Mouse (Mus musculus) brain, embryonic 14.5 days (tissue): Measurements from ENCODE around the gene Cks2.

ENCODE experiments used
- CTCF ChIP-seq: fragments of 200-500 bp; IDR thresholded peaks from 2 replicates; pipeline ENCODE4 v1.5.1; 2012; ENCODE audit warnings: inconsistent platforms, mild to moderate bottlenecking, moderate library complexity, borderline replicate concordance; ENCODE audit not compliant: insufficient read depth, insufficient read length; ENCODE audit errors: extremely low read depth
- POLR2A ChIP-seq: fragments of 200-500 bp; IDR thresholded peaks from 2 replicates; pipeline ENCODE4 v1.6.1; 2012; ENCODE audit warnings: mild to moderate bottlenecking, inconsistent platforms, borderline replicate concordance; ENCODE audit not compliant: poor library complexity, insufficient read depth, insufficient read length, severe bottlenecking; ENCODE audit errors: extremely low read depth

DNA sequence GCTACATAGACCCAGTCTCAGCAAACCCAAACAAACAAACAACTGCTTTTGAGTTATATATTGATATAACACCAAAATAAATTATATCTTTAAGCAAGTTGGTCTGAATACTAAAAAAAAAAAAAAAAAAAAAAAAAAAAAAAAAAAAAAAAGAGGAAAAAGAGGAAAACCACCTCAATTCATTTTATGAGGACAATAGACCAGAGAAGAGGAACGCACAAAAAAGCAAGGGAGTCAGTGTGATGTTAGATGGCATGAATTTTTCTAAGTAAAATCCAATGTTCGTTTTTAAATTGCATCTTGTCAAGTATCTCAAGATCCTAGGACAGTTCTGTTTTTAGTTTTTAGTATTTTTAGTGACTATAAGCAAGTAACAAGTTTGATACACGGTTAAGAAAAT lies 3.6 kb upstream of the Cks2 start:
- TF ChIP-seq CTCF, result no peak
- no peak for TF ChIP-seq POLR2A
